Mouse (Mus musculus) CD4-positive, CD25-positive, alpha-beta regulatory T cell, adult 4 months (primary cell): Measurements from ENCODE around the gene Krt2. TPM values are rescaled to one million over a fixed set of nuclear protein-coding genes. Genes with fewer than 3 reads are reported as not detected.

Experiments
- ATAC-seq: one replicate; pipeline ENCODE4 v1.8.0; 2017
- polyA plus RNA-seq, 2 experiments: library from polyadenylated mRNA; unstranded; fragments of 100-300 nt; shearing (Covaris generic); gene quantifications; one replicate each; pipeline ENCODE4 v1.2.1; 2017

Gene Krt2
- polyA plus RNA-seq = not detected

GRCm38 (mm10) chr15:101817875-101818274 lies at the start of gene Krt2:
Krt2 (minus strand) TSS chr15:101818169.
- ATAC-seq = no peak

GRCm38 (mm10) chr15:101866754-101867153 lies 48.8 kb upstream of the Krt2 start:
- no peak for ATAC-seq

GRCm38 (mm10) chr15:101860421-101861130 lies 42.6 kb upstream of the Krt2 start:
- ATAC-seq = no peak

- ATAC-seq = no peak
These were observed 41.8 kb upstream of the Krt2 start for GRCm38 (mm10) chr15:101859735-101860170.

- ATAC-seq = no peak
These were observed 40.9 kb upstream of the Krt2 start for GRCm38 (mm10) chr15:101858673-101859425.

GRCm38 (mm10) chr15:101856696-101857095 lies 38.7 kb upstream of the Krt2 start:
- no peak for ATAC-seq

GRCm38 (mm10) chr15:101855732-101856131 lies 37.8 kb upstream of the Krt2 start:
- no peak for ATAC-seq

GRCm38 (mm10) chr15:101854294-101854693 lies 36.3 kb upstream of the Krt2 start:
- no peak for ATAC-seq

GRCm38 (mm10) chr15:101852571-101852970 lies 34.6 kb upstream of the Krt2 start:
- ATAC-seq = no peak

- ATAC-seq = no peak
These were observed 32.7 kb upstream of the Krt2 start, which contains the start of gene Krt1 for GRCm38 (mm10) chr15:101850694-101851093. Krt1 (minus strand) TSS chr15:101850794.

GRCm38 (mm10) chr15:101845971-101846403 lies 28.0 kb upstream of the Krt2 start:
- peak; percentile 75 for ATAC-seq

- ATAC-seq = no peak
These were observed 25.2 kb upstream of the Krt2 start for GRCm38 (mm10) chr15:101843192-101843591.

- ATAC-seq = no peak
These were observed 16.9 kb upstream of the Krt2 start for GRCm38 (mm10) chr15:101834784-101835328.

GRCm38 (mm10) chr15:101833131-101833530 lies 15.2 kb upstream of the Krt2 start:
- no peak for ATAC-seq

GRCm38 (mm10) chr15:101829441-101829840 lies 11.5 kb upstream of the Krt2 start:
- ATAC-seq = no peak

GRCm38 (mm10) chr15:101821786-101822185 lies 3.8 kb upstream of the Krt2 start:
- ATAC-seq = no peak

GRCm38 (mm10) chr15:101803052-101803822 lies 14.7 kb downstream of the Krt2 start:
- no peak for ATAC-seq

- no peak for ATAC-seq
These were observed 15.6 kb downstream of the Krt2 start, which contains the start of gene Krt73 for GRCm38 (mm10) chr15:101802296-101802835. Krt73 (minus strand) TSS chr15:101802346.

GRCm38 (mm10) chr15:101790867-101791266 lies 27.1 kb downstream of the Krt2 start:
- no peak for ATAC-seq

- ATAC-seq = no peak
These were observed 31.6 kb downstream of the Krt2 start, which contains the start of gene Krt72 for GRCm38 (mm10) chr15:101786360-101786759. Krt72 (minus strand) TSS chr15:101786460.

- ATAC-seq = no peak
These were observed 44.5 kb downstream of the Krt2 start for GRCm38 (mm10) chr15:101773420-101773819.

- no peak for ATAC-seq
These were observed 45.3 kb downstream of the Krt2 start for GRCm38 (mm10) chr15:101772711-101773081.
